Mouse (Mus musculus) adrenal gland, adult (tissue): ENCODE measurements around the gene Eri3.

Source experiments
- DNase-seq, 2 experiments: peaks; one replicate each; pipeline ENCODE4 v3.0.0; 2022 to 2023; ENCODE audit warnings: low spot score in 1 of 2; ENCODE audit not compliant: inconsistent age in 2 of 2

Eri3 gene

DNA sequence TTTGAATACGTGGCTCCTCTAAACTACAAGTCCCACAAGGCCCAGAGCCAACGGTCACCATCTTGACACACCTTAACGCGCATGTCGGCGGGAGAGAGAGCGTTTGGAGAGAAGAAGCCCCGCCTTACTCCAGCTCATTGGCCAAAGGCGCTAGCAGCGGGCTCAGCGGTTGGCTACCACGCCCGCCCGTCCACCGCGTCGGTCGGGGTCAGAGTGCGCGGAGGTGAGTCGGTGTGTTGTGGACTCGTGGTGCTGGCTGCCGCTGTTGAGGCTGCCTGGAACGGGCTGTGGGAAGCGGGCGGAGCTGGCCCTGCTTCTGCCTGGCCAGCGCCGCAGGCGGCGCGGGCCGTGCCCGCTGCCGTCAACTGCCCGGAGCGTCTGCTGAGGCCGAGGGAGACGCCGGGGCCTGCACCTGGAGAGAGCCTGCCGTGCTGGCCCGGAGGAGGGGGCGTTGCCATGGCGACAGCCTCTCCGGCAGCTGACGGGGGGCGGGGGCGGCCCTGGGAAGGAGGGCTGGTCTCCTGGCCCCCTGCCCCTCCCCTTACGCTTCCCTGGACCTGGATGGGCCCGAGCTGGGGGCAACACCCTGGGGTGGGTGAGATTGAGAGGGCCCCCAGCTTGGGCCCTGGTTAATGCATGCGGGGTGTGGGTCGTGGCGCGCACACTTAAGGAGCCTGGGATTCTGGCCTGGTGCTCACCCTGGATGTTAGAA is at the start of gene Eri3:
TSS of gene Eri3 (plus strand) at position 226 of the 712 bp plus-strand sequence.
- peak; percentile 99 for DNase-seq

DNA sequence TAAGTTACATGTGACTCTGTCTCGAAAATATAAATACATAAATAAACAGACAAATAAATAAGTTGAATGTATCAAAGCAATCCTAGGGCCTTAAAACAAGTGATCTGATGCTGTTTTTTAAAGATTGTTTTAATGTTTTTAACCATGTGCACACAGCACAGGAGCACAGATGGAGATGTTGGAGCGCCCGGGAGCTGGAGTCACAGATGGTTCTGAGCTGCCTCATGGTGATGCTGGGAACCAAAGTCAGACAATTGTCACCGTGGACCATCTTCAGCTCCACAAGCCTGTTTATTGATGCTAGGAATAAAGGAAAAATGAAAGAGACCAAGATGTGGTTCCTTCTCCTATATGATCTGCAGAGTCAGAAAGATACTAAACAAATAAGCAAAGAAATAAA is 31.9 kb upstream of the Eri3 start:
- DNase-seq, result no peak

DNA sequence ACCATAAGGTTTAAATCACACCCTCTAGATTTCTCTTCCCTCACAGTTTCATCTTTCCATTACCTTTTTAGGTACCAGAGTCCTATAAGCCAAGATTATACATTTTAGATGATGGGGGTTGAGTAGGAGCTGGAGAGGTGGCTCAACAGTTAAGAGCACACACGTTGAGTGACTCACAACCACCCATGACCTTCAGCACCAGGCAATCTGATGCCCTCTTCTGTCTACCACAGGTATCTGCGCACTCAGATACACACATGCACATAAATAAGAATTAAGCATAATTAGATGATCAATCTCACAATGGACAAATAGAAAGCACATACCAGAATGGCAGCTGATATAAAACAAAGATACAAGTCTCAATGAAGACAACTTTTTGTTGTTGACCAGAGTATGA is 28.8 kb upstream of the Eri3 start:
- DNase-seq, result peak in 1 of 2 experiments; percentile 20

GRCm38 (mm10) chr4:117525990-117526389 is 24.2 kb upstream of the Eri3 start:
- peak in 1 of 2 experiments; percentile 11 for DNase-seq

- peak; percentile 59 to 72 for DNase-seq
These were observed 22.9 kb upstream of the Eri3 start for GRCm38 (mm10) chr4:117527116-117527899.

DNA sequence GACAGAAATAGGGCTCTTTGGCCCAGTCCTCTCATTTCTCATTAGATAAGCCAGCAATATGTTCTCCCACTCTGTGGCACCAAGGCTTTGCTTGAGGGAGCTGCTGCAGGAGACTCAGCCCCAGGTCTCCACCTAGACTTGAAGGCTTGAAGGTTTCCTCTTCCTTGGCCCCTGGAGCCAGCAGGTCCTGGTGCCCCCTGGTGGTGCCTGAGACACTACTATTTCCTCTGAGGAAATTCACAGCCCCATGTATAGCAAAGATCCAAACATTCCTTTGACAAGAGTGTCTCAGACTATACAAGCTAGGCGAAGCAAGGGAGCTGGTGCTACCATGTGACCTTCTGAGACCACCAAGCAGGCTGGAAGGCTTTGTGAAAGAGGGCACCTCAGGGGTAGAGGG is 22.2 kb upstream of the Eri3 start:
- peak; percentile 54 to 82 for DNase-seq

- no peak for DNase-seq
These were observed 20.3 kb upstream of the Eri3 start for GRCm38 (mm10) chr4:117529843-117530242.

- DNase-seq, result peak in 1 of 2 experiments; percentile 12
These were observed 14.5 kb upstream of the Eri3 start for GRCm38 (mm10) chr4:117535496-117536200.

- no peak for DNase-seq
These were observed 13.2 kb upstream of the Eri3 start for GRCm38 (mm10) chr4:117537002-117537401.

DNA sequence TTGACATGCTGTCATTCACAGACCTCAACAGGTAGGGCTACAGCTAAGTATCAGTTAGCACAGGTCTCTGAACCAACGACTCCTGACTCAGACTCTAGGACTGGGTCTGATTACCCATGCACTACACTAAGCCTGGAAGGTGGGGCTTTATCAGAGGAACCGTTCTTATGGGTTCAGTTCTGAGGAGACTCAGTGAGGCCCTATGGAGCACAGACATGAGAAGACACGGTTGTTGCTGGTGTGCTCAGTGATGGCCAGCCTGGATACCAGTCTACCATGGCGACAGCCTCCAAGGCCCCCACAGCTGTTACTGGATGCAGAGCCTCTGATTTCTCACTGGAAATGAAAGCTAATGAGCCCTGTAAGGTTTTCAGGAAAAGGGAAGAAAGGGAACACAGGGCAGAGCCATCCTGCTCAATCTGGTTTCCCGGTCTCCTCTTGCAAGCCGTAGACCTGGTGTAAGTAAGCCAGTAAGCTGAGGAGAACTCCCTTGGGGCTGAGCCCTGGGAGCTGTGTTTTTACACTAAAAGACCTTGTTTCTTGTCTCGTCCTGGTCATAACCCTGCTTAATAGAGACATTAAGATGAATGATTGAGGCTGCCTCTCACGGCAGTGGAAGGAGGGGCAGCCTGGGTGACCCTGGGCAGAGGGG is 10.7 kb upstream of the Eri3 start:
- DNase-seq, result no peak

GRCm38 (mm10) chr4:117540571-117540970 is 9.6 kb upstream of the Eri3 start:
- peak in 1 of 2 experiments; percentile 71 for DNase-seq

GRCm38 (mm10) chr4:117545448-117545847 is 4.7 kb upstream of the Eri3 start:
- no peak for DNase-seq

DNA sequence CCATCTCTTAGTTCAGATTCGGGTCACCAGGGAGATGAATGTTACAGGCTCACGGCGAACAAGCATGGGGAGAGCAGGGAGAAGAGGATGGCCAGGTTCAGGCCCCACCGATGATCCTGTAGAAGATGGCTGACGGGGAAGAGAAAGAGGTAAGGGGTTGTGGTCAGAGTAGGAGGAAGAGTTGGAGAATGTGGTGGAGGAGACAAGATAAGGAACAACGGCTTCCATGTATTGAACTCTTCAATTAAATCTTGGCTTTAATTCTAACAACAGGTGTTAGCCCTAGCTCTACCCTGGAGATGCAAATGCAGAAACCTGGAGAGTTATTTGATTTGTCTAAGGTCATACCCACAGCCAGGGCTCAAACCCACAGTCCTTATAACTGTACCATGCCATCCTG is 3.5 kb upstream of the Eri3 start:
- DNase-seq, result no peak

DNA sequence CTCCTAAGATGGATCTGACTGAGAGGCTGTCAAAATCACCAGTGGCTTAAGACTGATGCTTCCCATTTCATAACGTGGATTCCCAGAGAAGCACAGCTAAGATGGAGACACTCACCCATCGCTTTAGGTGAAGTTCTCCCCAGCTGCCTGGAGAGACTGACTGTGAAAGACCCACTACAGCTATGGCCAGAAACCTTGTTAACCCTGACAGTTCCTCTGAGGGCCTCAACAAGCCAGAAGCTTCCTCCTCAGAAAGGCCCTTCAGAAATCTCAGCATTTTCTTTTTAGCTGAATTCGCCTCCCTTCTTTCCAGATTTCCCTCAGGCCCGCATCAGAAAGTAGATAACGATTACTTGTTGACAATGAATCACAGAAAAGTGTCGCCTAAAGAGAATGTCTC is 589 bp upstream of the Eri3 start:
- DNase-seq, result no peak

- DNase-seq, result peak in 1 of 2 experiments; percentile 40
These were observed 1.2 kb downstream of the Eri3 start for GRCm38 (mm10) chr4:117551144-117552000.

GRCm38 (mm10) chr4:117555495-117555894 is 5.3 kb downstream of the Eri3 start:
- no peak for DNase-seq

GRCm38 (mm10) chr4:117556372-117556771 is 6.2 kb downstream of the Eri3 start:
- DNase-seq, result no peak

DNA sequence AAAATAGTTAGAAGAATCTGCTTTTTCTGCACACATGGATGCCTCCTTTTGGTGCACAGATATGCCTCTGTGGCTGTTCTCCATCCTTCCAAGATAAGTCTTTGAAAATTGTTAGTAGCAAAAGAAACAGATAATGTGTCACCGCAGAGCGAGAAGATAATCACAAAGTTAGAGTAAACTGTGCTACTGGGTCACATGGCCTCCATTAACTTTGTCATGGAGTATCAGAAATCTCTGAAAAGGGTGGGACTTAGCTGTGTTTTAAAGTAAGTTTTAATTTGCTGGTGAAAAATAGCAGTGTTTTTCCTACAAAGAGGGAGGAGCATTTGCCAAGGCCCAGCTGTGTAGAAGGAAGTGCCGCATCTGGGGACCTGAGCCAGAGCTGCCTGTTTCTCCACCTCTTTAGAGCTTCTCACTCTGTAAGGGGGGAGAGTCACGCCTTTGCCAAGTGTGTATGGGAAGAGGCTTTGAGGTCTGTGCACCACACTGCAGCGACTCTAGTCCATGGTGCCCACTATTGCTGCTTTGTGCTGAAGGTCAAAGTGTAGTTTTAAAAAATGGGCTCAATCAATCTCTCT is 7.0 kb downstream of the Eri3 start:
- DNase-seq, result no peak

DNA sequence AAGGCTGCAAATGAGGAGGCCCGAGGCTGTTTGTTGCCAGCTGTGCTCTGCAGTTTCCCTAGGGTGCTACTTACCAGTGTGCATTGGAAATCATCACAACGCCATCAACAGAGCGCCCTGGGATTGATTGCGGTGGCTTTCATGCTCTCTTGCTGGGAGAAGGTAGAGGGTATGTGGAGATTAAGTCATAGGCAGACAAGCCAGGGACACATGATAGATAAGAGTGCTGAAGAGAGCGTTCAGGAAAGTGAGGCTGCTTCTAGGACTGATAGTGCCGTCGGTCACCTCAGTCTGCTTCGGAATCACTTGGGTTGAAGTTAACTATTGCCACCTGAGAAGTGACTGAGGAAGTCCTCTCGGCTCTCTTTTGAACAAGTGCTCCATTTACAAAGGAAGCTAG is 13.8 kb downstream of the Eri3 start:
- DNase-seq, result no peak

- no peak for DNase-seq
These were observed 18.7 kb downstream of the Eri3 start for GRCm38 (mm10) chr4:117568846-117569245.
